ENCODE assay signal across 9 mouse cellular contexts in the genomic region with DNA sequence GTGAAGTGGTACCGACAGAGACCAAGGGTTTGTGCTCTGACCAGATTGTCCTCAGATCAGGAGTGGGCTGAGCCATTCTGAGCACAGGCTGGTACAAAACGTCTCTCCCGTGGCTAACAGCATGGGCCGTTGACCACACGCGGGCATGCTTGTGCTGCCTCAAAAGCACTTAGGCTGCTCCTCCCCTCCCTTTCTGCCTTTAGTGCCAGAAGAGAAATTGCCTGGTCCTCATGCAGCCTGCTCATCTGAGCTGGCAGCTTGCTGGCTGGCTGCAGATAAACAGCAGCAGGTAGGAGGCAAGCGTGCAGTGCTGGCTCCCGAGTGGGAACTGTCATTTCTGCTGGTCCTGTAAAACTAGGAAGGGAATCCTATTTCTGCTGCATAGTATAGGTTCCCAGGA.
DNase-seq lines count a peak whose midpoint lies in the region; ATAC-seq and TF ChIP-seq lines count a peak whose summit lies in the region.
"Had no signal": no experiment of that assay in that cellular context is flagged by ENCODE, and none has a peak within 500 bp of the region (broad histone marks: within the 10 kb centered on the region; RNA-seq: fewer than 3 reads in every experiment).

No protein-coding gene starts in this region.

- no peak overlapping the region for H3K27ac ChIP-seq in lung, postnatal 0 days (ENCODE audit: low read length)
- no peak overlapping the region for H3K27ac ChIP-seq in hindbrain, postnatal 0 days
- no peak overlapping the region for H3K27ac ChIP-seq in neural tube, embryonic 14.5 days (ENCODE audit: low read depth, low read length)

- DNase-seq in lung, postnatal 0 days (ENCODE audit: low spot score), result peak; percentile 40
- no peak for DNase-seq in lung, postnatal 14 days
- peak; percentile 31 for DNase-seq in cerebellum, adult 9-10 months
- DNase-seq in hindbrain, postnatal 0 days (ENCODE audit: low spot score), result peak; percentile 71
- no peak for DNase-seq in urinary bladder, postnatal 36 days (ENCODE audit: low spot score in 2 of 2)
- no peak for DNase-seq in spleen, adult 12 weeks (ENCODE audit: low spot score)
- no peak for DNase-seq in embryo, embryonic 10.5 days (ENCODE audit: low spot score)
- DNase-seq: lung, embryonic 14.5 days had no signal

- H3K27me3 ChIP-seq in lung, postnatal 0 days (replicated peaks; ENCODE audit: insufficient read depth, low read length), result no peaks in the 10 kb centered on the region
- no peaks in the 10 kb centered on the region for H3K27me3 ChIP-seq in hindbrain, postnatal 0 days (ENCODE audit: insufficient read depth, low read length)
- H3K27me3 ChIP-seq in neural tube, embryonic 14.5 days (ENCODE audit: control insufficient read depth, insufficient read depth, low read length), result no peaks in the 10 kb centered on the region

- H3K4me1 ChIP-seq in lung, postnatal 0 days (ENCODE audit: insufficient read depth, low read depth, low read length), result peaks cover 4% of the 10 kb centered on the region; the same call in 1 of the 2 replicates
- H3K4me1 ChIP-seq in hindbrain, postnatal 0 days (ENCODE audit: insufficient read depth, low read length), result peaks cover 23% of the 10 kb centered on the region
- H3K4me1 ChIP-seq in neural tube, embryonic 14.5 days (ENCODE audit: control insufficient read depth, insufficient read depth, low read length), result peaks cover 4% of the 10 kb centered on the region; the same call in 1 of the 2 replicates

- no peak overlapping the region for H3K9ac ChIP-seq in lung, postnatal 0 days (replicated peaks; ENCODE audit: low read depth)
- H3K9ac ChIP-seq in hindbrain, postnatal 0 days (replicated peaks; ENCODE audit: low read length), result no peak overlapping the region
- peak overlapping the region; percentile 34; the same call in 1 of the 2 replicates for H3K9ac ChIP-seq in neural tube, embryonic 14.5 days (replicated peaks; ENCODE audit: low read depth, low read length)
- H3K9ac ChIP-seq: lung, embryonic 14.5 days had no signal

- ATAC-seq in lung, postnatal 0 days, result peak; percentile 24
- ATAC-seq in hindbrain, postnatal 0 days, result peak; percentile 80
- peak; percentile 50; the same call in 1 of the 2 replicates for ATAC-seq in neural tube, embryonic 14.5 days (ENCODE audit: low read depth)

- H3K36me3 ChIP-seq in lung, postnatal 0 days (ENCODE audit: insufficient read depth, low read length), result no peaks in the 10 kb centered on the region
- H3K36me3 ChIP-seq in hindbrain, postnatal 0 days (ENCODE audit: insufficient read depth, low read length), result no peaks in the 10 kb centered on the region
- no peaks in the 10 kb centered on the region for H3K36me3 ChIP-seq in neural tube, embryonic 14.5 days (ENCODE audit: control insufficient read depth, insufficient read depth, low read length)

- no peak overlapping the region for H3K4me2 ChIP-seq in lung, postnatal 0 days (replicated peaks; ENCODE audit: low read depth, low read length)
- H3K4me2 ChIP-seq in hindbrain, postnatal 0 days (ENCODE audit: low read depth, low read length), result no peak overlapping the region
- no peak overlapping the region for H3K4me2 ChIP-seq in neural tube, embryonic 14.5 days (ENCODE audit: low read depth, low read length)
- H3K4me2 ChIP-seq: lung, embryonic 14.5 days had no signal

- no peak overlapping the region for H3K4me3 ChIP-seq in lung, postnatal 0 days (ENCODE audit: low read depth, low read length)
- H3K4me3 ChIP-seq in hindbrain, postnatal 0 days (ENCODE audit: low read length), result no peak overlapping the region
- no peak overlapping the region for H3K4me3 ChIP-seq in neural tube, embryonic 14.5 days (ENCODE audit: low read depth, low read length)

- WGBS in lung, postnatal 0 days, result 43% methylated on average over 8 of the region's 8 CpGs
- 27% methylated on average over 8 of the region's 8 CpGs for WGBS in hindbrain, postnatal 0 days
- 32% methylated on average over 8 of the region's 8 CpGs for WGBS in neural tube, embryonic 14.5 days

- no peaks in the 10 kb centered on the region for H3K9me3 ChIP-seq in lung, postnatal 0 days (ENCODE audit: low read length)
- H3K9me3 ChIP-seq in hindbrain, postnatal 0 days (ENCODE audit: low read length), result no peaks in the 10 kb centered on the region
- H3K9me3 ChIP-seq in neural tube, embryonic 14.5 days (ENCODE audit: control insufficient read depth, low read length), result no peaks in the 10 kb centered on the region

- no peak for TF ChIP-seq EP300 in lung, postnatal 0 days (IDR thresholded peaks at IDR 0.05)

- TF ChIP-seq CTCF in lung, postnatal 0 days (IDR thresholded peaks at IDR 0.05), result no peak
- no peak; the same call in 1 of the 2 replicates for TF ChIP-seq CTCF in hindbrain, postnatal 0 days (IDR thresholded peaks at IDR 0.05; ENCODE audit: low read depth)

Comparison
In these comparisons a context has a peak if more than half of its experiments do, and no peak if none do; other contexts are left out.
1. DNase-seq: peak in lung, postnatal 0 days (single experiment), cerebellum, adult 9-10 months (single experiment) and hindbrain, postnatal 0 days (single experiment); none in lung, postnatal 14 days (single experiment), urinary bladder, postnatal 36 days (0 of 2), spleen, adult 12 weeks (single experiment) and embryo, embryonic 10.5 days (single experiment).
2. ATAC-seq: peak in every context shown above with its lines; median percentile 80 in hindbrain, postnatal 0 days; 50 in neural tube, embryonic 14.5 days; 24 in lung, postnatal 0 days.